Mouse (Mus musculus): ENCODE results near the gene Serpinf1.
"Not testable (repeated sequence)": the region's sequence is repeated elsewhere in the genome, so short reads cannot be mapped to it uniquely, and the experiment has no call there.

Serpinf1 gene

DNA sequence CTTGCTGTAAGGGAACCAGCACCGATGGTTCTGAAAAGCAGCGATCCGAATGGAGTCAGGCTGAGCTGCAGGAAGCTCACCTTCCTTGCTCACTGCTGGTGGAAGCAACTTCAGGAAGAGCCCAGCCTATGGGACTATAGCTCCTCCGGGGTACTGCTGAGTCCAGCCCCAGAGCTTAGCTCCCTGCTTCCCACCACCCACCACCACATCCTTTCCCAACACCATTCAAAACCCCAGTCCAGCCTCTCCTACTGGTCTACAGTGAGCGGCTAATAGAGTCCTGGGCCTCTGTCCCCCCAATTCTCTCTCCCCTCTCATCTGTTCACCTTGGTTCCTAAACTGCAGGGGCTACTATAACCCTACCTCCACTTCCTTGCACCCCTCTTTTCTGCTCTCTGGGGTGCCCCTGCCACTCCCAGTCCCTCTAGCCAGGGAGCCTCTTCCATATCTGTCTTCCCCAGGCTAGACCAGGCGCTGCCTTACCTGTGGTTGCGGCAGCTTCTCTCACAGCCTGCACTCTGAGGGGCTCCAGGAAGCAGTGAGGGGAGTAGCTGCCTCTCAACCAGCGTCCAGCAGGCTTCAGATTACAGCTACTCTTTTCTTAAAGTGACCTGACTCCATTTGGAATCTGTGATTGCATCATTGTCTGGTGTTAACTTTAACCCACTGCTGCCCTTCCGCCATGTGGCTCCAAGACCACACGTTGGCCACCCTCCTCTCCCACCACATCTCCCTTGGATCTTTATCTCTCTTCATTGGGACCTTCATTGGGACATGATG, at the start of gene Serpinf1:
TSS of gene Serpinf1 (minus strand) at position 689 of the 780 bp plus-strand sequence.
- DNase-seq: no peak

DNA sequence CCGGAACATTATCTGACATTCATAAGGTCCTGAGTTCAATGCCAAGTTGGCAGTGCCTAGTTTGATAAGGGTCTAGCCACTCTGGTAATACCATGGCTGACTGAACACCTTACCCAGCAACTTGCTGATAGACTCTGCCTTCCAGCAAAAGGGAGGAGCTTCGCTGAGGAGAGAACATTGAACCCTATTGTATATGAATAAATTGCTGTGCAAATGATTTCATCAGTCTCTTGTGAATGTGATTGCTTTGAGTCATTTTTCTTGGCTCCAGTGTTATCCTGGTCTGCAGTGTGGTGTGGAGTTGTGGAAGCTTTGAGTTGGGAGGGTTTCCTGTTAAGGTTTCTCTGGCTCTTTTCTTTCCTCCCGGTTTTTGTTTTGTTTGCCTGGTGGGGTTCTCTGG, 48.2 kb upstream of the Serpinf1 start:
- no peak for DNase-seq

DNA sequence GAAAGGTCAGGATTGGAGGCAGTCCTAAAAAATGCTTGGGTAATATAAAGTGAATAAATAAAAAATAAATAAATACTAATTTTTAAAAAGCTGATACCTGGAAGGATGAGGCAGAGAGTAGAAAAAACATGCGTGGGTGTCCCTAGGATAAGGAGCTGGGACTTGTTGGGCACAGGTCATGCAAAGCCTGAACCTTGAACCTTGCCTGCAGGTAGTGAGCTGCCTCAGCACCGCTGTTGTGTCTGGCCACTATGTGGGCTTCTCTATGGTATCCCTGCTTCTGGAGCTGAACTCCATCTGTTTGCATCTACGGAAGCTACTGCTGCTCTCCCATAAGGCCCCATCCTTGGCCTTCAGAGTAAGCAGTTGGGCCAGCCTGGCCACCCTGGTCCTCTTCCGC, 46.8 kb upstream of the Serpinf1 start:
- DNase-seq: no peak

DNA sequence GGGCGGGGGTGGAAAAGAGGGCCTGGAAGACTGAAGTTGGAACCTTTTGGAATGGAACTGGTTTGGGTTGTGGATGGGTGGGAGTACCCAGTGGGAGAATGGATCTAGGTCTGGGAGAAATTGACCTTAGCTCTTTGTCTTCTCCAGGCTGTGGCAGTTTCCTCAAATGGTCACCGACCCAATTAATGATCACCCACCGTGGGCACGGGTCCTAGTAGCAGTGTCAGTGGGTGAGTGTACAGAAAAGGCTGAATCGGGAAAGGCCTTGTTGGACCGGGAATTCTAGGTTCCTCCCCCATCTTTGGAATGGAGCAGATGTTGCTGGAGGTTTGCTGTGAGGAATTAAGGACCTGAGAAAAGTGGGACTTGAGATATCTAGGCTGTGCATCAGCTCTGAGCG, 45.9 kb upstream of the Serpinf1 start:
- no peak for DNase-seq

DNA sequence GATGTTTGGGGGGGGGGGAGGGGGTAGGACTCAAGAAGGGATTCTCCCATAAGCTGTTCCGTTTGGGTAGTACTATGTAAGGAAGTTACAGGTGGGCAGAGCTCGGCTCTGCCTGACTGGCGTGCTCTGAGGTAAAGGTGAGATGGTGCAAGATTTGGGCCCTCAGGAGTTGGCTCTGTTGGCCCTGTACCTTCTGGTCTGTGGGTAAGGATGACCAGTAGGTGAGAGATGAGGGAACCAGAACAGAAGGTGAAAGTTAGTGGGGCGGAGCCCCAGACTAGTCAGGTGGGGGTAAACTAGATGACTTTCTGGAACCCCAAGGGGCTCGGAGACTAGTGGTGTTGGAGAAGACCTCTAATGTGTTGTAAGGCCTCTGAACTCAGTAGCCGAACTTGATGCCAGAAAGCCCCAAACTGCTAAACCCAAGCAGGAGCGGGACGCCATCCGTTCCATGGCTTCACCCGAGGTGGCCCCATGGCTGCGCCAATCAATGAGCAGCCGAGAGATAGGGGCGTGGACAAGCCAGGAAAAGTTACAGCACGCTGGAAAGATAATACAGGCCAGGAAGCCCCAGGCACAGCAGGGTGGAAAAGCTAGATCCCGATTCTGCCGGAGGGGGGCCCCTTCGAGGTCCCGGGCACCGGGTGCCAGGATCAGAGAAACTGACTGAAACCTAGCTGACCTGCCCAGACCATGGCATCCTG, 45.2 kb upstream of the Serpinf1 start:
- DNase-seq: peak in 1 of 2 experiments; percentile 21

DNA sequence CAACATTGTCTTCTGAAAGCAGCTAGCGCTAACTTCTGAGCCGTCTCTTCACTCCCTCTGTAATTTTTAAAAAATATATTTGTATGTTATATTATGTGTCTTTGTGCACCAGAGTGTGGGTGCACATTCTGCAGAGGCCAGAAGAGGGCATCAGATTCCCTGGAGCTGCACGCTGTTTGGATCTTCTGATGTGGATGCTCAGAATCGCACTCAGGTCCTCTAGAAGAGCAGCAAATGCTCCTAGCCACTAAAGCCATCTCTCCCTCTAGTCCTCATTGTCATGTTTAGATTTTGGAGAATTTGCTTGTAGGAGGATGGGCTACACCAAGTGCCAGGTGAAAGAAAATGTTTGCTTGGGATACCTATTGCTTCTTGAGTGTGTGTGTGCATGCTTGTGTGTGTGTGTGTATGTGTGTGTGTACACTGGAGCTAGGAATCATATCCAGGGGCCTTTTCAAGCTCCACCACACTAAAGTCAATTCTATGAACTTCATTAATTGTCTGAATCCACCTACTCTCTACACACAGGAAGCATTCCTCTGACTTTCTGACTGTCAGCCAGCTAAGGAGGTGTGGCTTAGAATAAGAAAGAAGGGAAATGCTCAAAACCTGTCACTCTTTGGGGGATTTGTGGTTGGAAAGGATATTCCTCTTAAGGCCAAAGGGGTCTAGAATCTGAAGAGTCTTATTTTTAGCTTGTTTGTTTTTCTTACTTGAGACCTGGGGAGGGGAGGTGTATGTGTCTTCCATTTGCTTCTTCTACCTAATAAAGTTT, 44.4 kb upstream of the Serpinf1 start:
- DNase-seq: no peak

DNA sequence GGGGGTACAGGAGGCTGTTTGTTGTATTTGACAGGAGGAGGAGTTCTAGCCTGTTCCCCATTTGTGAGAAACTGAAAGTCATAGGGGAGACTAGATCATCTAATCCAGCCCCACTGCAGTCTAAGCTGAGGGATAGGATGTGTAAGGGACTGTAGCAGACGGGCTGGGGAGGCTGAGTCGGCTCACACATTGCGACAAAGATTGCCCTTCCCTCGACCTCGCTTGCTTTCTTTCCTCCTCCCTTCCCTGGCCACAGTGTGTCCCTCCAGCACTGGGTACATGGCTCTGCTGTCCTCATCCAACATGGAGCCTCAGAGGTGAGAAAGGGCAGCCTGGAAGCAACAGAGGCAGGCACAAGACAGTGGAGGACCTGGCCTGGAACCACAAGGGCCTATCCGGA, 42.5 kb upstream of the Serpinf1 start:
- no peak for DNase-seq

DNA sequence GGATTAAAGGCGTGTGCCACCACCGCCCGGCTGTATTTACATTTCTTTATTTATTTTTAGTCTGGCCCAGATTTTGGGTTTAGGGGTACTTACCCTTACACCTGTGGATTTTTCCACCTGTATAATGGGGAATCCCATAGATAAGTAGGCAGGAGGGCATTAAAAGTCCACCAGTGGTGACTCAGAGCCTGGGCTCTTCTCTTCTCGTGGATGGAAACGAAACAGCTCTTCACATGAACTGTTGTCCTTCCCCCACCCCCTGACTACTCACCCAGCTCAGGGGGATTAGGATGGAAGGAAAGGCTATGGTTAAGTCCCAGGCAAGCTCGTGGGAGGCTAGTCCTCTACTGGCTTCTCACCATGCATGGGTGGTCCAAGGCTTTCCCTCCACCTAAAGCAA, 41.9 kb upstream of the Serpinf1 start:
- DNase-seq: no peak

DNA sequence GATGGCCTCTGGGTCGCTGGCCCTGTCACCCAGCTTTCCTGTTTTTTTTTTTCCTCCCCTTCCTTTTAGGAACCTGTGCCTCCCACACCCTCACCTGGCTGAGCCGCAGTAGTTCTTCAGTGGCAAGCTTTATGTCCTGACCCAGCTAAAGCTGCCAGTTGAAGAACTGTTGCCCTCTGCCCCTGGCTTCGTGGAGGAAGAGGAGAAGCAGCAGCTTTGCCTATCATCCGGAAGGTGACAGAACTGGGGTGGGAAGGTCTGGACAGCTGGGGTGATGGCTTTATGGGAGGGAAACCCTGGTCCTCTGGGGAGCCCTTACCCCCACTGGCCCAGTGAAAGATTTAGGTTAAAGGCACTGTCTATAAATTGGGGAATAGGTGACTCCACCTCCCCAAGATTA, 41.1 kb upstream of the Serpinf1 start:
- DNase-seq: no peak

DNA sequence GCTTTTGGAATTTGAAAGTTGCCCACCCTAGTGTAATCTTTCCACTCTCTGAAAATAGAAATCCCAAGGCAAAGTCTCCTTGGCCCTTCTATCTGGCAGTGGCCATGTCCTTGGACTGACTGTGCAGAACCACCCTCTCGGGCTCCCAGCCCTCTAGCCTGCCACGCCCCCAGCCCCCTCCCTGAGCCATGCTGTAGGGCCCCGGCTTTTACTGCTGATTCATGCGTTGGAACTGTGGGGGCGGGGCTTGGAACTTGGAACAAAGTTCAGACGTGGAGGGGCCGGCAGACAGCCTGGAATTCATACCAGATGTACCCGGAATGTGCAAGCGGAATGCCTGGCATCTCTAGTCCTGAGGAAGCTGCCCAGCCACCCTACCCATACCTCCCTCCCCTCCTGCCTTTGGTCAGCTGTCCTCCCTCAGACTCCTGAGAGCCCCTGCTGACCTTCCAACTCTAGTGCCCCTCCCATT, 40.4 kb upstream of the Serpinf1 start:
- peak; percentile 25 to 71 for DNase-seq

DNA sequence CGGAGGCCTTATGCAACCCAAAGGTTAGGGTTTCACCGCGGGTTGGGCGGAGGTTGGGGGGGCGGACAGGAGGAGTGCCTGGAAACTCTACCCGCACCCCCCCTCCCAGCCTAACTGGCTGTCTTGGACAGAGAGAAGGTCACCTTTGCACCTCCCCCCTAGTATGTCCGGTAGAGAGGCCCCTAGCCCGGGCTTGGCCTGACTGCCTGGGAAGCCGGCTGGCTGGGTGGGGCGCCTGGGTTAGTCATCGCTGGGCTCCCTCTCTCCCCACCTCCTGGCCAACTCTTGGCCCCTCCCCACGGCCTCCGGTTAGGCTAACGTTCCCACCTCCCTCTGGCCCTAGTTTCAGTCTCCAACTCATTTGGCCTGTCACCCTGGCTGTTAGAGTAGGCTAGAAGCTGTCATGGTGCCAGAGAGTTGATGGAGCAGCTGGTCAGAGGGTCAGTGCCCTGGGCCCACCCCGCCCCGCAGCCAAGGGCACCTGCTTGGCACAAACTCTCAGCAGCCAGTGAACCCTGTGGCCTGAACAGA, 39.8 kb upstream of the Serpinf1 start:
- peak; percentile 44 to 68 for DNase-seq

DNA sequence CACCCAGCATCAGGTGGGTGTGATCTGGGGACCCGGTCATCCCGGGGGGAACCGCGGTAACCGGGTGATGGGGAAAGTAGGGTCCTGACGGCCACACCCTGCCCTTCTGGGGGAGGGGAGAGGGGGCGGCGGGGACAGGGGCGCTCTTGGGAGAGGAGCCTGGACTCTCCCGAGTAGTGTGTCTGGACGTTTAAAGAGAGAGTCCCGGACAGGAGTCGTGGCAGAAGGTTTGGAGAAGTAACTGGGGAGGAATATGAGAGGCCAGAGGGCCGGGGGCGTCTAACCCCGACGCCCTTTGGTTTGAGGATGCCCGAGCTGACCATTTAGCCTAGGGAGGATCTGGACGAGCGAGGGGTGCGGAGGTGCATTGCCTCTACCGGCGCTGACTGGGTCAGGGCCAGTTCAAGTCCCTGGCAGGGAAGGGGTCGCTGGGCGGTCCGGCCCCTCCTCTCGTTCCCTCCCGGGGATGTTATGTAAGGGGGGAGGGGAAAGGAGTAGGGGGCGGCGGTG, 39.3 kb upstream of the Serpinf1 start:
- DNase-seq: no peak

DNA sequence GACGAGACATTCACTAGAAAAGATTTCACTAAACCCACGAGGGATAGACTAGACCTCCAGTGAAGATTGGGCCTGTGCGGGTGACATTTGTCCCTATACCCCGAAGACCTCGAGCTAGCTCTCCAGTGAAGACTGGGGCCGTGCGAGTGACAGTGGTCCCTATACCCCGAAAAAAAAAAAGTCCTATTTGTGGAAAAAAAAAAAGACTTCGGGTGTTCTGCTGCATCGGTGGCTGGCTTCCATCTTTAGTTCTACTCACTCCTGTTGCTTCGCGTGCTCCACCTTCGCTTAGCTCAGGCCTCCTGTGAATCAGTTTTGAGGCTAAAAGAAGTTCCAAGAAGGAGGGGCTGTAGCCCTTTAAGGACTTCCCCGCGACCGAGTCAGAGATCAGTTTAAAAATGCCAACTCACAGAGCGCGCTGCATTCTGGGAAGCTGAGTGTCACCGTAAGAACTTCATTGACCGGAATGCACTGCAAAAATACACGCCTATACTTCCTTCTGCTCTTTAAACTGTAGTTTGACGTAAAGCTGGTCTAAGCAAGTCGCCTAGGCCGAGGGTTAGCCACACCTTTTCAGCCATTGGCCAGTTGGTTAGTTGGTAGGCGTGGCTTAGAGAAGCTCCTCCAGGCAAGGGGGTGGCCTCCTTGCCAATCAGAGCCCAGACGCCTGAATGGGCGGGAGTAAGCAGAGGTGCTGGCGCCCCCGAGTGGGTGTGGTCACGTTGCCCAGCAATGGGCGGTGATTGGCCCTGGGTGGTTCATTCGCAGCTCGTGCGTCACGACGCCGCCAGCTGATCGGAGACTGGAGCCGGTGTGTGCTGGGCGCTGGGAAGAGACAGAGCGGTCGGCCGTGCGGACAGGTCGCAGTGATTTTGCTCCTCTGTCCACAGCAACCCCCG, 38.6 kb upstream of the Serpinf1 start, which contains the start of gene Tlcd2:
TSS of gene Tlcd2 (plus strand) at position 872 of the 899 bp plus-strand sequence.
- DNase-seq: peak; percentile 98 to 99

DNA sequence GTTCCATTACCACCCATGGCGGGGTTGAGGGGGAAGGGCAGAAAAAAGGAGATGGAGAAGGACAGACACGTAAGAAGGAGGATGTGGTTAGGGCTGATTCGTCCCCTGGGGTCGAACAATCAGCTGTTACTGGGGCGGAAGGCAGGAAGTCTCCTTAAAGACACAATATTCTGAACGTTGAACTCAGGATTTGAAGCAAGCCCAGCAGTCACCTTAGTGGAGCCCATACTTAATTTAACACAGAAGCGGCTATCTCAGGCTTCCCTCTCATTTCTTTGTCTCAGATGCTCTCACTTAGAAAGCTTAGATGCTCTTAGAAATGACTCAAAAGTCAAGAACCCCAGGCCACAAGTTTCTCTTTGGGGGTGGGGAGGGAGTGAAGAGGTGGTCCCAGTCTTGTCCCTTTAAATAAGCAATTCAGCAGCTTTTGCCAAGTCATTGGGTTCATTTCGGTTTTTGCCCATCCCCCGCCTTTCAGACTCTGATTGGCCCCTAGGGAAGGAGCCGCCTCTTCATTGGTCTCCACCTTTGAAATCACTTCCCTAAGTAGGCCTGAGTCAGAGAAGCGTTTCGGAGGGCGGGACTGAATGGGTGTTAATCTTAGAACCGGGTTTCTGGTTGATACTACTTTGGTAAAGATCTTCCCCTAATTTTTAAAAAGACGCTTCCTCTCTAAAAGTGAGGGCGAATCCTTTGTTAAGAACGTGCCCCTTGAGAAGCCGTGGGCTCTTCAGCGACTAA, 37.8 kb upstream of the Serpinf1 start:
- DNase-seq: peak; percentile 87 to 92

DNA sequence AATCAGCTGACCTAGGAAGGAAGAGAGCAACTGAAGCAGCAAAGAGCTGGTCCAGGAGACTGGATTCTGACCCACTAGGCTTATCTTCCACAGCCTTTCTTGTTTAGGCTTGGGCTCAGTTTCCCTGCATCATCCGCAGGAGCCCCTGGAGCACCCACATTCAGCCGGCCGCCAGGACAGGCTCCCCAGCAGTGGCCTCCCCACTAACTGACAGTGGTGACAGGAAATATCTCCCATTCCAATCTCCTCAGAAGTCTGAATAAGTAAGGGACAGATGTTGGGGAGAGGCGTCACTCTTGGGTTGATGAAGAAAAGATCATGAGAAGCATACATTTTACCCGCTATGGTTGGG, 37.2 kb upstream of the Serpinf1 start:
- DNase-seq: no peak

DNA sequence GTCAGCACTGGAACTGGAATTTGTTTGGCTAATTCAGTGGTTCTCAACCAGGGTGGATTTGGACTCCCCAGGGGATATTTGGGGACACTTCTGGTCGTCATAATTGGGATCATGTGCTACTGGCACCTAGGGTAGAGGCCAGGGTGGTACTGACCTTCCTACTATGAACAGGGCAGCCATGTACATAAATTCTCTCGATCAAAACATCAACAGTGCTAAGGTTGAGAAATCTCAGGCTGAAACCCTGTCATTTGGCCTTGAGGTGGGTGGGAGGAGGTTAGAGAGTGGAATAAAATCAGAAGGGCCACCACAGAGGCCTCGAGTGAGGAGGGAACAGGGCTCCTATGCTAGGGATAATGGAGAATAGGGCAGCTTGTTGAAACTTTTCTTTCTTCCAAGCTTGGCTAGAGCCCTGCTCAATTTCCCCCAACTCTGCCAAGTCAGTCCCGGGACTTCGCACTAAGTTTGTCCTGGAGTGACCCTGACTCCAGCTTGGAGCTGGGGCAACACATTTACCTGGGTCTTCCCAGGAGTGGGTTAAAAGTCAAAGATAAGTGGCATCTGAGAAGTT, 36.7 kb upstream of the Serpinf1 start:
- peak in 1 of 2 experiments; percentile 16 for DNase-seq

DNA sequence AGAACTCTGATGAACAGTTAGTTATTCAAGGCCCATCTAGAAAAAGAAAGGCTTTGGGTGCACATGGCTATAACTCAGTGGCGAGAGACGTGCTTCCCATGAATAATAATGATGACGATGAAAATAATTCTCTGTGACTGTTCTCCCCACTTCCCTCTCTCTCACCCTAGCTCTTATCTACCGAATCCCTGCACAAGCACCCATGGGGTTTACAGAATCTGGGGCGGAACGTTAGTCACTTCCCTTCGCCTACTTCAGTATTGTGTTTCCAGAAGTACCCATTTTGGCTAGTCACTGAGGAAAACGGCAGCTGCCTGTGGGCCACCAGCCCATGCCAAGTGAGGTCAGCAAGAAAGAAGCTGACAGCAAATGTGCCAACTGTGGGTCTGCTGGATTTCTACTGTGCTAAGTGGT, 36.1 kb upstream of the Serpinf1 start:
- DNase-seq: peak in 1 of 2 experiments; percentile 17

DNA sequence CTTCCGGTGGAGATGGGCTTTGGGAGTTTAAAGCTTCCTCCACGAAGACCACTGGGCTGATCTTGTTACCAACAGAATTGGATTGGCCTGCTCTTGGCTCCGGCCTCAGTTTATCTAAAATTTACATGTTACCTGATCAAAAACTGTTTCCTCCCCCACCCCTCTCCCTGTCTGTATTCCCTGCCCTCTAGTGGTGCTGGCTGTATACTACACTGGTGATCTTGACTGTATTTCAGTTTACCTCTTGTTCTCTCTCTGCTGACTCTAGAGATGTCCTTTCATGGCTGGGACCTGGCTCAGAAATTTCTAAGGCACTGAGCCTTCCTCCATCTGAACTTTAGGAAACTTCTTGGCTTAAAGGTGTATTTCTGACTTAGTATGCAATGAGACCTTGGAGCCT, 35.7 kb upstream of the Serpinf1 start:
- peak; percentile 28 to 69 for DNase-seq

DNA sequence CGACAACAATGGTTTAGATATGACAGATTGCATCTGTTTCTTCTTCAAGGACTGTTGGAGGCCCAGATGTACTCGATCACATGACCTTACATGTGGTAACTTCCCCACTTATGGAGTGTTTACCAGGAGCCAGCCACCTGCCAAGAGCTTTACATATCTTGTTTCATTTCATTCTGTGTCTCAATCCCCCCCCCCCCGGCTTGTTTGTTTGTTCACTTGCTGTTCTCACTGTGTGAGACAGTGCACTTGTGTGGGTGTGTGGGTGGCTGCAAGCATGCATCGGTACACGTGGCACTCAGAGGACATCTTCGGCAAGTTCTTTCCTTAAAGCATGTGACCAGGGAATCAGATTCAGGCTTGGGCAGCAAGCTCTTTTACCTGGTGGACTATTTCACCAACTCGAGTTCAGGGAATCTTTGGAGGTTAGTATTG, 34.0 kb upstream of the Serpinf1 start:
- no peak for DNase-seq

DNA sequence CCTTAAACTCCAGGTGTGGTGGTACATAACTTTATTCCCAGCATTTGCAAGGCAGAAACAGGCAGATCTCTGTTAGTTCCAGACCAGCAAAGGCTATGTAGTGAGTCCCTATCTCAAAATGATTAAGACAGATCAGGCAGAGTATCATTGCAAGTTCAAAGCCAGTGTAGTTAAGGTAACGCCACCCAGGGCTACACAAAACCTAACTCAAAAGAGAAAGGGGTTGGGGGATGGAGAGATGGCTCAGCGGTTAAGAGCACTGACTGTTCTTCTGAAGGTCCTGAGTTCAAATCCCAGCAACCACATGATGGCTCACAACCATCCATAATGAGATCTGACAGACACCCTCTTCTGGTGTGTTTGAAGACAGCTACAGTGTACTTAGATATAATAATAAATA, 33.5 kb upstream of the Serpinf1 start:
- not testable (repeated sequence) for DNase-seq

Measured in cerebellum, postnatal 25 days (tissue).